Mouse (Mus musculus) splenic B cell, adult 2 months (primary cell): ENCODE results near the gene Hs1bp3.

Experiments used
- DNase-seq: peaks from one replicate; pipeline ENCODE4 v3.0.0-alpha.2; 2011; ENCODE audit warnings: low read depth, low spot score
- H3K27me3 ChIP-seq: 2 replicates; pipeline ENCODE4 v1.6.1; 2012; ENCODE audit warnings: mild to moderate bottlenecking, low read length, moderate library complexity, mixed read lengths; ENCODE audit not compliant: control insufficient read depth, poor library complexity, insufficient read depth, severe bottlenecking
- H3K36me3 ChIP-seq: 2 replicates; pipeline ENCODE4 v1.6.1; 2012; ENCODE audit warnings: mild to moderate bottlenecking, low read length, moderate library complexity, mixed read lengths; ENCODE audit not compliant: control insufficient read depth, poor library complexity, insufficient read depth, severe bottlenecking

The Hs1bp3 gene

DNA sequence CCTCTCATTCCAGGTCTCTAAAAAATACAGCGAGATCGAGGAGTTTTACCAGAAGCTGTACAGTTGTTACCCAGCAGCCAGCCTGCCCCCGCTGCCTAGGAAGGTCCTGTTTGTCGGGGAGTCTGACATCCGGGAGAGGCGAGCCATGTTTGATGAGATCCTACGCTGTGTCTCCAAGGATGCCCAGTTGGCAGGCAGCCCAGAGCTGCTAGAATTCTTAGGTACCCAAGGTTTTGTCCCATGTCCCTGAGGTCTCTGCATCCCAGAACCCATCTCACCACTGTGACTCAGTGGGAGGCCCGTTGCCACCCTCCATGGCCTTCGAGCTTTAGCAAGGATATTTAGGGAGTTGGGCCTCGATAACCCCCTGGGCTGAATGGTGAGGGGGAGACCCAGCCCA is 8.3 kb downstream of the Hs1bp3 start:
- no peak for DNase-seq
- no peaks in the 10 kb centered on the region for H3K27me3 ChIP-seq
- H3K36me3 ChIP-seq: no peaks in the 10 kb centered on the region; the same call in 1 of the 2 replicates

DNA sequence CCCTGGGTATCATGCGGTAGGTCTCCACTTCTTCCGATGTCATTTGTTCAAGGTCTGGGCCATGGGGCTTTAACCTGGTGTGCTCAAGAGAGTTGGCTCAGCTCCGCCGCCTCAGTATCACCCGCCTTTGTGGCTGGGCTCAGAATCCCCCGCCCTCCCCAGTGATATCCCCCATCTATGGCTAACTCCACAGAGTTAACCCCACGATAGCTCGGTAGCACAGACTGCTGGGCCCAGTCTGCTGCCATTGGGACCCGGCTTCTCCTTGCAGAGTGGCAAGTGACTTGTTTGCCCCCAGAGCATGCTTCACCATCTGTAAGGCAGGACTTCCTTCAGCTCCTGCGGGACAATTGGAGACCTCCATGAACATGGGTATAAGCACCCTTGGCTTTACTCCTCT is 10.9 kb downstream of the Hs1bp3 start:
- H3K27me3 ChIP-seq: no peaks in the 10 kb centered on the region
- no peak for DNase-seq
- no peaks in the 10 kb centered on the region; the same call in 1 of the 2 replicates for H3K36me3 ChIP-seq

DNA sequence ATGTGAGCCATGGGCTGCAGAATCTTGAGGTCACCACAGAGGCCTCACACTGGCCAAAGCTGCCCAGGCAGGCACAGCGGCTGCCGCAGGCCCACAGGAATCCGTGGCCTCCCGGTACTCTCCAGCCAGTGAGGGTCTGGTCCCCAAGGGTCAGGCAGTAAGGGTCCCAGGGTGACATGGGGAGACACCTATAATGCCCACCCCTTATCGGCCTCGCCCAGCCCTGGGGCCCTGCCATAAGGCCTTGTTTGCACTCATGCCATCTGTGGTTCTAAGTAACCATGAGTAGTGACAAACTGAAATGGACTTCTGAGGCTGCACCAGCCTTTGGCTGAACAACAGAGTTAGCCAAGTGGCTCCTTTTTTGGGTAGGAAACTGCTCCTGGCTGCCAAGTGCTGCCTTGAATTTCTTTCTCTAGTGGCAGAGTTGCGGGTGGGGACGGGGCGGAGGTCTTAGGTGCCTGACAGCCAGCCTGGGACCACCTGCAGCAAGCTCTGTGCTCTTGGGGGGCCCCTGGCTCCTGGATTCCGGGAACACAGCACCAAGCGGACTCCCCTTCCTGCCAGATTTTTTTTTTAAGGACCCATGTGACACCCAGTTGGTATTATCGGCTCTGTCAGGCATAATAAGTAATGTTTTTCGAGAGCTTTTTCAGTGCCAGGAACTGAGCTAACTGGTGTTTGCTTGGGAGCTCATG is 12.2 kb downstream of the Hs1bp3 start:
- Histone ChIP-seq H3K36me3 (no peaks in the 10 kb centered on the region; the same call in 1 of the 2 replicates), H3K27me3 (no peaks in the 10 kb centered on the region)
- DNase-seq: no peak

DNA sequence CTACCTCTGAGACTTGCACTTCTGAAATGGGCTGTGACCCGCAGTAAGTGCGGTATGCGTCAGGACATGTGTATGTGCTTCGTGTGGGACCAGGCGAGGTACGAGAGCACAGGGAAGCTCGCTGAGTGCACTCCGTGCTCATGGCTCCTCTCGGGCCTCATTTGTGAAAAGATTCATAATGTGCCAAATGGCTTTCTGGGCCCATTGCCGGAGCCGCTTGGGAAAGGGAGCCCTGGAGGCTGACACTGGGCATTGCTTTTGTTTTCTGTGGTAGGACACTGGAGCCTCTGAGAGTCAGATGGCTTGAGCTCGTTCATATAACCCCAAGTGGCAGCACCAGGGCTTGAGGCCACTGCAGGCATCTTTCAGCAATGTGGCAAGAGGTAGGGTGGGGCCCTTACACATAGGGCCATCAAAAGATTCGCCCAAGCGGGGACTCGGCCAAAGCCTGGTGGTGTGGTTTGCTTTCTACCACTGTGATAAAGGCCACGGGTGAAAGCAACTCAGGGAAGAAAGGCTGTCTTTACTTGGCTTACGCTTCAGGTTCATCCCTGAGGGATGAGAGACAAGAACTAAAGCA is 12.8 kb downstream of the Hs1bp3 start:
- no peak for DNase-seq
- no peaks in the 10 kb centered on the region for H3K27me3 ChIP-seq
- H3K36me3 ChIP-seq: peaks cover 2% of the 10 kb centered on the region; the same call in 1 of the 2 replicates

DNA sequence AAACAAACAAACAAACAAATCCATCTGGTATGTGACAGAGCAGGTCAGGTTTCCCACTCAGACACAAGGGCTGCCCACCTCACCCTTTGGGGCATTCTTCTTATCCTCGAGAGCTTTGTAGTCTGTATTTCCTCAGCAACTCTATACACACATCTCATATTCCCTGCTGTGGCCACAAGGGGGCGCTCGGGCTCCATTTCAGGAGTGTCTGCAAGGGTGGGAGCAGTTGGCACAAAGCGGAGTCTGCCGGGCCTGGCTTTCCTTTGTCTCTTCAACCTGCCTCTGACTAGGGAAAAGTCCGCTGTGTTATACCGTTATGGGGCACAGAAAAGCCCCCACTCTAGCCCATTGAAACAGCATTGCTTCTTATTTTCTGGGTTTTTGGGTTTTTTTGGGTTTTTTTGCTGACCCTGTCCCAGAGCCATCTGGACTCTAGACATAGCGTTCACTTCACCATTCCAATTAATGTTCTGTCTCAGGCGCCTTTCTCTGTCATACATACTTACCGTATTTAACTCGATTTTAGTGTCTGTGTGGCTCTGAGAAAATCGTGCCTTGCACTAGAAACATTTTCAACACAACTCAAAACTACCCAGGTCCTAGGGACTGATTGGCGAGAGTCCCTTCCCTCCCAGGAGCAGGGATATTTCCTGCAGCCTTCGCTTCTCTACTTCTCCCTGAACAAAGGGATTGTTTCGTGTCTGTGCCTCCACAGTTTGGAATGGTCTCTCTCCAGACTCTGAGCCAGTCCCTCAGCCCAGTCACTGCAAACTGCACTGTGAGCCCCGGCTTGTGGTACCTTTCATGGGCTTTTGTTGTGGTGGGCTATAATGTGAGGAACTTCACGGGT is 13.8 kb downstream of the Hs1bp3 start:
- no peaks in the 10 kb centered on the region for H3K27me3 ChIP-seq
- peaks cover 2% of the 10 kb centered on the region; the same call in 1 of the 2 replicates for H3K36me3 ChIP-seq
- peak; percentile 91 for DNase-seq

DNA sequence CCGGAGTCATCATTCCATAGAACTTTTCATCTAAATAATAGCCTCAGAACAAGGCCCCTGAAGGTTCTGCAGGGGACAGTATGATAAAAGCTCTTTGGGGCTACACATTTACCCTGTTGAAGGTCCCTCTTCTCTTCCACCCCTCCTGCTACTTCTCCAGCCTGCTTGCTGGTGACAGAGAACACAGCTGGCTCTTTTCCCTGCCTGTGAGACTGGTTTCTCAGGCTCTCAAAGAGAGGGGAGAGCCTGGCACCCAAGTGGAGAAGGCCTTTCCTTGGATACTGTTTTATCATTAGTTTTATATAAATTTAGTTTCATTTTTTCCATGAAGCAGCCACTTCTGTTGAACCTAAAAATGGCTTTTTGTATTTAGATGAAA is 14.4 kb downstream of the Hs1bp3 start:
- DNase-seq: no peak
- H3K27me3 ChIP-seq: no peaks in the 10 kb centered on the region
- peaks cover 2% of the 10 kb centered on the region; the same call in 1 of the 2 replicates for H3K36me3 ChIP-seq

DNA sequence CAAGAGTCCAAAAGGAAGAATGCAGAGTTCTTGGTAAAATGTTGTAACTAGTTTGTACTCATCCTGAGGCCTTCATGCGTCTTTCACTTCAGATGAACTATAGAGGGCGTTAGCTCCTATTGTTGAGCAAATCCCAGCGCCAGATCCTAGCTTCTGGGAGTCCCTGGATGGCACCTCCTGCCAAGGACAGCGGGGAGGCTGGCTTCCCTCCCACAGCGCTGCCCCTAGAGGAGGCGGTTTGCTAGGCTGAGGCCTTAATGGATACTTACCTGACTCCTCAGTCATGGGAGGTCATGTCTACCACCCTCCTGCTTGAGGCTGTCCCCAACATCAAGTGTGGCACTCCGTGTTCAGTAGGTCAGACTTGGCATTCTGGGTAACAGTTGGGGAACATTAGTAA is 16.0 kb downstream of the Hs1bp3 start:
- peaks cover 2% of the 10 kb centered on the region; the same call in 1 of the 2 replicates for H3K36me3 ChIP-seq
- DNase-seq: no peak
- H3K27me3 ChIP-seq: no peaks in the 10 kb centered on the region

DNA sequence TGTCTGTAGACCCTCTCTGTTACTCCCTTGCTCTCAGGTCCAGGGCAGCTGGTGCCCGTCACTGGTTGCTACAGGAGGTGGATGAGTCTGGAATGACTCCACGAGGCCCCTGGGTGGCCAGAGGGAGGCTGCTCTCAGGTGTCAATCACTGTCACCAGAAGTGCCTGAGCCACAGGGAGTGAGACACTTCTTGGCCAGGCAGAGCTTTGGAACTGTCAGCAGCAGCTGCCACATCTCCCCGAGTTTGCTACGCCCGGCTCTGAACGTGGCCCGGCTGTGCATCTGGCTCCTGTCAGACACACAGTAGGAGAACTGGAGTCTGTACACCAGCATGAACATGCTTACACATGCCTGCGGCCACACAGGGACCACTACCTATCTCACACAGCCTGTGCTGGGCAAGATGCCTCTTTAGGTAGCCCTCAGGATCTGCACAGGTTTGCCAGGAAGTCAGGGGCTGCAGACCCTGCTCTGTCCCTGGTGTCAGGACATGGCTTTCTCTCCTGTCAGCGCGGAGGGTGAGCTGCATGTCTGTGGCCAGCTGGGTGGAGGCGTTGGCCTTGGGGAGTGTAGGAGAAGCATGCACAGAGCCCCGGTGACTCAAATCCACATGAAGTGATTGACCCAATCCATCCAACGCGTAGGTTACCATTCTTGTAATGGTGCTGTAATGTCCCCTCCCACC is 18.4 kb downstream of the Hs1bp3 start:
- H3K36me3 ChIP-seq: peaks cover 2% of the 10 kb centered on the region; the same call in 1 of the 2 replicates
- H3K27me3 ChIP-seq: no peaks in the 10 kb centered on the region
- no peak for DNase-seq

DNA sequence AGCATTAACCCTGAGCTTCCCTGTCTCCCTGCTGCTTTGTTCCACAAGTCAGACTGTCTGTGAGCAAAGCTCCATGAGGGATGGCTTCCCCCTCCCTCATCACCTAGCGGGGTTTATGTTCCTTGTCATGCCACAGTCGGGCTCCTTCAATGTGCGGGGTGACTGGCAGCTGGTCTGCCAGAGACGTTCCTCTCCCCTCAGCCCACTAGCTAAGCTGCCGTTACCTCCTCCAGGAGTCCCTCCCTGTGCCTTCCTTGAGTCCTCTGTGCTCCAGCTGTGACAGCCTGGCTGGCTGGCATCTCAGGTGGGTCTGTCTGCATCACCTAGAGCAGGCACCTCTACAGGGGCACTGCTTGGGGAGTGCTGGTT is 18.9 kb downstream of the Hs1bp3 start:
- no peak for DNase-seq
- Histone ChIP-seq H3K36me3 (peaks cover 2% of the 10 kb centered on the region; the same call in 1 of the 2 replicates), H3K27me3 (no peaks in the 10 kb centered on the region)

DNA sequence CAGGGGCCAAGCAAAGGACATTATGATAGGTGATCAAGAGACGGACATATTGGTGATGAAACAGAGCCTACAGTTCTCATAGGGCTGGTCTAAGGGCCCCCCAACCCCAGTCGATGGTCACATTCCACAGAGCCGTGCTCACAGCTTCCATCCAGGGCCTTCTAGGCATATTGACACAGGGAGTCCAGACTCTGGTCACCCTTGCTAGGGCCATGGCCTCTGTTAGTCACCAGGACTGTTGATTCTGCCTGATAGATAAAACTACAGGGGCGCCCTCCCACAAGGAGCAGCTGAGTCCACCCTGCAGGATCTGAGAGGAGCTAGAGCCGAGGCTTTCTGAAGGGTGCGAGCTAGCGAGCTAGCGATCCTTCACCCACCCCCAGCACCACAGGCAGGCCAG is 20.4 kb downstream of the Hs1bp3 start:
- H3K27me3 ChIP-seq: no peaks in the 10 kb centered on the region
- DNase-seq: no peak
- H3K36me3 ChIP-seq: peaks cover 4% of the 10 kb centered on the region; the same call in 1 of the 2 replicates

DNA sequence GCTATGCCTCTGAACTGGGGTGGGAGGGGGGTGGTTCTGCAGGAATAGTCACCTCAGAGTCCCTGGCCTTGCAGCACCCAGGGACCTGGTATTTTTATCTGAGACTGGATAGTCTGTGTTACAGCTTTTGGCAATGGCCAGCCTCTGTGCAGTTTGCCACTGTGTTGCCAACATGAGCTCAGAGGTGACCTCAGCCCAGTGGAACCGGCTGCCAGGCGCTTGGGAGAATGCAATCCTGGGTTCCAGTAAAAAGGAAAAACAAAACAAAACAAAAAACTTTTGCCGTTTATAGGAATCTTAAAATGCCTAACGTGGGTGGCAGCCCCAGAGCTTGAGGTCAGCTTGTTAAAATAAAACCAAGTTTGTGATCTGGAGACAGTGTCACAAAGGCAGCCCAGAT is 21.0 kb downstream of the Hs1bp3 start:
- Histone ChIP-seq H3K27me3 (no peaks in the 10 kb centered on the region), H3K36me3 (peaks cover 7% of the 10 kb centered on the region; the same call in 1 of the 2 replicates)
- no peak for DNase-seq

DNA sequence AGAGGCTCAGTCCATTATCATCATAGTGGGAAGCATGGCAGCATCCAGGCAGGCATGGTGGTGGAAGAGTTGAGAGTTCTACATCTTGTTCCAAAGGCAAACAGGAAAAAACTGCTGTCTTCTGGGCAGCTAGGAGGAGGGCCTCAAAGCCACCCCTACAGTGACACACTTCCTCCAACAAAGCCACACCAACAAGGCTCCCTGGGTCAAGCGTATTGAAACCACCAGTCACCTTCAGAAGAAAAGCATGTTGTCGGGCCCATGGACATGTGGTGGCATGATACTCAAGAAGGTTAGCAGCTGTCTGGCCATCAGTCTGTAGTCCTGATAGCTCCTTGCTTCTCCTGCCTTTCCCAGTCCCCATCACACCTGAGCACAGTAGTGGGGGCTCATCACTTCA is 22.3 kb downstream of the Hs1bp3 start:
- DNase-seq: no peak
- Histone ChIP-seq H3K27me3 (no peaks in the 10 kb centered on the region), H3K36me3 (peaks cover 7% of the 10 kb centered on the region; the same call in 1 of the 2 replicates)

DNA sequence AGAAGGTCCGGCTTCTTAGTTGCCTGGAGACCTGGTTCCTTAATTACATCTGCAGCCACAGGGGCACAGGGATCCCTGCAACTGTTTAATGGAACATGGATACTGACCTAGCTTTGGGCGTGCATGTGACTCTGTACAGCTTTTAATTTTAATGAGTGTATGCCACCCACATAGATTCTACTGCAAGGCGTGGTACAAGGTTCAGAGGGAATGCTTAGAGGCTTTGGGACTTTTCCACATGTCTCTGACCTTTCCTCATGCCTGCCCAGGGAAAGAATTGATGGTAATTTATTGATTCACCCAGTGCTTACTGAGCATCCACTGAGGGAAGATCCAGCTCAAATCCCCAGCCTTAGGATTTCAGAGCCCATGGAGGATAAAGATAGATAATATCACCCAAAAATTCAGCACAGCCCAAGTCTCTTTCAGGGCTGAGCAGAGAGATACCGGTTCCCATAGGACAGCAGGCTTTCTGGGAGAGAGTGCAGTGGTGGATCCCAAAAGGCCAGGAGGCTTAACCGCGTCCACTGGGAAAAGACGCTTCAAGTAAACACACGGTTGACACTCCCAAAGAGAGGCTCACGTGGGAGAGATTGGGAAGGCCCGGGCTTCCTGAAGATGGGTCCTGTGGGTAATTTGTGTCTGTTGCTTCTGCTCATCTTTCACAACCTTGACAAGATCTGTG is 23.5 kb downstream of the Hs1bp3 start:
- H3K27me3 ChIP-seq: no peaks in the 10 kb centered on the region
- no peak for DNase-seq

More for the DNA sequence above, 23.5 kb downstream of the Hs1bp3 start:
- H3K36me3 ChIP-seq: 0 out of 2 replicates have a peak, but pooled peaks cover 5% of the 10 kb centered on the region
